Comparison of ENCODE assay signal across 8 mouse cellular contexts in genomic region chr13:73773519-73774205, GRCm38 (mm10). TPM values are rescaled to one million over a fixed set of nuclear protein-coding genes. Genes with fewer than 3 reads are reported as not detected.
DNase-seq lines count a peak whose midpoint lies in the region; ATAC-seq and TF ChIP-seq lines count a peak whose summit lies in the region.

No protein-coding gene starts in this region.

- 29% methylated on average over 4 of the region's 4 CpGs for WGBS in lung, adult 2 months

- H3K4me3 ChIP-seq in lung, adult 2 months (replicated peaks; ENCODE audit: extremely low read depth, low read depth, low read length): no peak overlapping the region

- TF ChIP-seq CTCF in lung, adult 2 months (IDR thresholded peaks at IDR 0.05; ENCODE audit: insufficient read depth, low read length): no peak

- intact Hi-C loops in heart, postnatal 25 days (cut with DNase I): loop anchor here (2.0 kb wide), 2 partner anchors 15 to 43 kb away; no protein-coding TSS in a partner anchor

- no peak for ATAC-seq in monocyte, adult 5-6 weeks (replicated peaks; ENCODE audit: insufficient number of reproducible peaks, low FRiP score, low TSS enrichment, poor library complexity, severe bottlenecking)

- no peak for TF ChIP-seq POLR2A in lung, adult 2 months (IDR thresholded peaks at IDR 0.05; ENCODE audit: borderline replicate concordance, extremely low read depth, low read depth, low read length)

- peak; percentile 70 for DNase-seq in heart, adult 18-20 months
- no peak for DNase-seq in heart, postnatal 25 days (ENCODE audit: low spot score)
- peak; percentile 29 for DNase-seq in 3T3-L1 (ENCODE audit: low read depth, low spot score)
- peak; percentile 11 for DNase-seq in brain, adult 2 months (ENCODE audit: low read depth, low spot score)
- DNase-seq in heart, postnatal 4 days: peak; percentile 69
- DNase-seq in lung, adult 2 months: peak; percentile 37
- DNase-seq in embryo, embryonic 10.5 days (ENCODE audit: low spot score): no peak

- H3K4me1 ChIP-seq in lung, adult 2 months (ENCODE audit: control insufficient read depth, insufficient read depth, low read length): peaks cover 27% of the 10 kb centered on the region

RNA-seq across cellular contexts. Expression of gene Slc12a7, which starts 40.8 kb away (rescaled TPM):
- 100 to 1,000 TPM; 189 to 209 TPM for total RNA-seq in heart, adult 18-20 months (2021)
- 100 to 1,000 TPM; 162 to 182 TPM for total RNA-seq in heart, postnatal 25 days (2021)
- total RNA-seq in heart, postnatal 4 days (2021): 100 to 1,000 TPM; 145 to 150 TPM
- polyA plus RNA-seq in lung, adult 2 months (2012; rRNA removed): 60.0 and 69.9 TPM in 2 replicates
- total RNA-seq in monocyte, adult 5-6 weeks (2017): 13.8 to 45.3 TPM (median 22.3 TPM) in 3 replicates

Comparison
In these comparisons a context has a peak if more than half of its experiments do, and no peak if none do; other contexts are left out.
1. DNase-seq: peak in heart, adult 18-20 months (2 of 2), 3T3-L1 (single experiment), brain, adult 2 months (single experiment), heart, postnatal 4 days (single experiment) and lung, adult 2 months (single experiment); none in heart, postnatal 25 days (single experiment) and embryo, embryonic 10.5 days (single experiment).